Mouse (Mus musculus): ENCODE measurements around the gene Nfkbib.

DNA sequence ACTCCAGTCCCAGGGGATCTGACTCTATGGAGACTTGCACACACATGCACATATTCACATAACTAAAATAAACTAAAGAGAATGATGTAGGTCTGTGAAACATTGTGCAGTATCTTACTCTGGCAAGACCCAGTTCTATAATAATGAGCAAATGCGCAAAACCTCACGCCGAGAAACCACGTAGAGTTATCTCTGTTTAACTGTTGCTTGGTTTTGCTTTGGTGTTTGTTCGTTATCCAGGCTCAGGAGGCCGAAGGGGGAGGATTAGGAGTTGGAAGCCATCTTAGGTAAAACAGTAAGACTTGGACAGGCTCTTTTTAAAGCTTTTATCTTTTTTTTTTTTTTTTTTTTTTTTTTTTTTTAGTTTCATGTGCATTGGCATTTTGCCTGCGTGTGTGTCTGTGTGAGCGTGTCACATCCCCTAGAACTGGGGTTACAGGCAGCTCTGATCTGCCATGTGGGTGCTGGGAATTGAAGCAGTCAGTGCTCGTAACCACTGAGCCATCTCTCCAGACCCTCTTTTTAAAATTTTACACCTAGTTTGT, 2.2 kb upstream of the Nfkbib start:
- TF ChIP-seq EP300 (IDR thresholded peaks at IDR 0.05; ENCODE audit: low read depth) (no peak), CTCF (IDR thresholded peaks at IDR 0.05; ENCODE audit: low read depth) (no peak)

All from liver, embryonic 14.5 days (tissue).